Mouse (Mus musculus): Measurements from ENCODE around the gene Cdh23.

GRCm38 (mm10) chr10:60370098-60370497 lies 326.2 kb downstream of the Cdh23 start:
- TF ChIP-seq CTCF (IDR thresholded peaks at IDR 0.05), result no peak
- TF ChIP-seq EP300 (IDR thresholded peaks at IDR 0.05), result no peak

Data from lung, postnatal 0 days (tissue).